Mouse (Mus musculus) retina, embryonic 14.5 days (tissue): ENCODE measurements around the gene Ybx2.
A peak's percentile ranks its signal among the peaks of the same experiment; 100 is the strongest.

Experiments
- DNase-seq: peaks from one replicate; pipeline ENCODE4 v3.0.0-alpha.2; 2015; ENCODE audit warnings: low spot score

Ybx2 gene

GRCm38 (mm10) chr11:69935137-69935879 lies at the start of gene Ybx2:
TSS of gene Ybx2 (plus strand) at chr11:69935796.
- DNase-seq: peak; percentile 85

GRCm38 (mm10) chr11:69886907-69887635 lies 48.5 kb upstream of the Ybx2 start:
- DNase-seq: no peak

DNA sequence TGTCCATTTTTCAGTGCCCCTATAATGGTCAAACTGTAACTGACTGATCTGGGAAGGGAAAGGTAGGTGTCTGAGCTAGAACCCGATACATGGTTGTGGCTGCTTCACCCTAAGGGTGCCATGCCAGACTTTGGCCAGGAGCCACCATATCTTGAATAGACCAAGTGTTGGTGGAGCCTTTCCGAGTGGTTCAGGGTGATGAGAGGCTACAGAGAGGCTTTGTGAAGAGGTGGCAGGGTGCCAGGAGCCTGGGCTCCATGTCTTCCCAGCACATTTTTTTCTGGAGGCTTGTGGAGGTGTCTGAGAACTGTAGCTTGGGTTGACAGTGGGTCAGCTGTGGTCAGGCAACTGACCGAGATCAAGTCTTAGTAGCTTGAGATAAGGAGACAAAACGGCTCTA lies 44.1 kb upstream of the Ybx2 start:
- no peak for DNase-seq

- no peak for DNase-seq
These were observed 40.9 kb upstream of the Ybx2 start for GRCm38 (mm10) chr11:69894671-69895070.

DNA sequence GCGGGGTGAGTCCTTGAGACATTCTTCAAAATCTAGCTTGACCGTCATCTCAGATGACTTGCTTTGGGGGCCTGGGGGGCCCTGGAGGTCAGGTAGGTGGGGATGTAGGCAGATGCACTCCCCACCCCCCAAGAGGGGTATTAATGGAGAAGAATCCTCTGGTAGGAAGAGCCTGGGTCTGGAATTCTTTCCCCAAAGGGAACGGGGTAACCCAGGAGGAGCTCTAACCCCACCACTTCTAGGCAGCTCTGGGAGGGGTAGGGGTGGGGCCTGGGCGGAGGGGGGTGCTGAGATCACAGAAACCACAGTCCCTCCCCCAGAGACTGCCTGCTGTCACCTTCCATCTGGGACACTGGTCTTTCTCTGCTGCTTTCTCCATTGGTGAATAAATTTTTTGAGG lies 40.3 kb upstream of the Ybx2 start, which contains the start of gene Acap1:
Gene Acap1, minus strand, starts transcription at position 249 of the 400 bp plus-strand sequence.
- DNase-seq: no peak

DNA sequence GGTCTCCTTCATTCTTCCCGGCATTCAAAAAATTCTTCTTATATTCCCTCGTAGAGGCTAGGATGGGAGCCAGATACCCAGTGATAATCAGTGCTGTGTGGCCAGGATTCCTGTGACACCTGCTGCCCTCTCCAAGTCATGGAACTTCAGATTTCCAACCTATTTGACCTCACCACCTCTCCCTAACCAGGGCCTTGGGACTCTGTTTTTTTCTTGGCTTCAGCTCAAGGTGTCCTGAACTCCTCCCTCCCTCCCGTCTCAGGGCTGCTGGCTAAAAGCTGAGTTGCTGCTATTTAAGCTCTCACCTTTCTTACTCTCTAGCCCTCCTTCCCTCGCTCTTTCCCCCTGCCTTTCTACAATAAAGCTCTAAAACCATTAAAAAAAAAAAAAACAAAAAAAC lies 35.7 kb upstream of the Ybx2 start:
- DNase-seq: no peak

GRCm38 (mm10) chr11:69900471-69901405 lies 34.9 kb upstream of the Ybx2 start, which contains the start of the genes 2810408A11Rik and Neurl4:
TSS of gene 2810408A11Rik (minus strand) at chr11:69900987.
TSS of gene Neurl4 (plus strand) at chr11:69901072.
- DNase-seq: peak; percentile 93

DNA sequence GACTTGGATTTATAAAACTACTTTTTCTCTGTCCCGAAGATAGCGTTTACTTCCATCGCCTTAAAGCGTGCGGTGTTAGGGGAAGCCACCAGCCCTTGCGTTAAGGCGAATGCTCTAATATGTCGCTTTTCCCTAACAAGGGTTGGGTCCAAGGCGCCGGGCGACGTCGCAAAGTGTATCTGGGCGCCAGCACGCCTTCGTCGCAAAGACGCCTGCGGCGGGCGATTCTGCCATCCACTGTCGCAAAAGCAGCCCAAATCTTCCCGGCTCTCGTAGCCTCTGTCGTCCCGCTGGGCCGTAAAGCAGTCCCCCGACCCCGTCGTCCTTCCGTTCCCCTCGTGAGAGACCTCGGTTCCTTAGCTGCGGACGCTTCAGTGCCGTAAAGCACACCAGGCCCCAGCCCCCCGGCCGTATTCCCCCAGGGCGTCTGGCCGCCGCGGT lies 34.2 kb upstream of the Ybx2 start:
- peak; percentile 98 for DNase-seq

GRCm38 (mm10) chr11:69901993-69902392 lies 33.6 kb upstream of the Ybx2 start:
- DNase-seq: no peak

DNA sequence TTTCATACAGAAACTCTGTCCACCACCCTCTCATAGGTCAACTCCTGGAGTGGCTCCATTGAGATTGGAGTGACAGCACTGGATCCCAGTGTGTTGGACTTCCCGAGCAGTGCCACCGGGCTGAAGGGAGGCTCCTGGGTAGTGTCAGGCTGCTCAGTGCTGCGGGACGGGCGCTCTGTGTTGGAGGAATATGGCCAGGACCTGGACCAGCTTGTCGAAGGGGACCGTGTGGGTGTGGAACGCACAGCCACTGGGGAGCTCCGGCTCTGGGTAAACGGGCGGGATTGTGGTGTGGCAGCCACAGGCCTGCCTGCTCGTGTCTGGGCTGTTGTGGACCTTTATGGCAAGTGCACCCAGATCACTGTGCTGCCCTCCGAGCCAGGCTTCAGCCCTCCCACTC lies 32.6 kb upstream of the Ybx2 start:
- no peak for DNase-seq

GRCm38 (mm10) chr11:69904311-69904710 lies 31.3 kb upstream of the Ybx2 start:
- no peak for DNase-seq

GRCm38 (mm10) chr11:69908645-69909044 lies 27.0 kb upstream of the Ybx2 start:
- DNase-seq: no peak

- no peak for DNase-seq
These were observed 26.4 kb upstream of the Ybx2 start for GRCm38 (mm10) chr11:69909174-69909573.

GRCm38 (mm10) chr11:69910177-69910576 lies 25.4 kb upstream of the Ybx2 start:
- no peak for DNase-seq

GRCm38 (mm10) chr11:69910781-69911560 lies 24.6 kb upstream of the Ybx2 start:
- DNase-seq: no peak

DNA sequence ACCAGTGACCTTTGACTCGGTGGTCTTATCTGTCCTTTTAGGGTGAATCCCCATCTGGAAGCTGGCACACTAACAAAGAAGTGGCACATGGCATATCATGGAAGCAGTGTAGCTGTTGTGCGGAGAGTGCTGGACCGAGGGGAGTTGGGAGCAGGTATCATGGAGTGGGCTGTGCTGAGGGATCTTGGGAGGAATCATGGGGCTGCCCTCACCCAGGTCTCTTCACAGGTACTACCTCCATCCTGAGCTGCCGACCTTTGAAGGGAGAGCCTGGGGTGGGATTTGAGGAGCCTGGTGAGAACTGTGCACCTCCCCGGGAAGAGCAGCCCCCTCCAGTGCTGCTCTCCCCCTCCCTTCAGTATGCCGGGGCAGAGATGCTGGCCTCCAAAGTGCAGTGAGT lies 23.9 kb upstream of the Ybx2 start:
- DNase-seq: no peak

- DNase-seq: no peak
These were observed 22.7 kb upstream of the Ybx2 start for GRCm38 (mm10) chr11:69912716-69913530.

DNA sequence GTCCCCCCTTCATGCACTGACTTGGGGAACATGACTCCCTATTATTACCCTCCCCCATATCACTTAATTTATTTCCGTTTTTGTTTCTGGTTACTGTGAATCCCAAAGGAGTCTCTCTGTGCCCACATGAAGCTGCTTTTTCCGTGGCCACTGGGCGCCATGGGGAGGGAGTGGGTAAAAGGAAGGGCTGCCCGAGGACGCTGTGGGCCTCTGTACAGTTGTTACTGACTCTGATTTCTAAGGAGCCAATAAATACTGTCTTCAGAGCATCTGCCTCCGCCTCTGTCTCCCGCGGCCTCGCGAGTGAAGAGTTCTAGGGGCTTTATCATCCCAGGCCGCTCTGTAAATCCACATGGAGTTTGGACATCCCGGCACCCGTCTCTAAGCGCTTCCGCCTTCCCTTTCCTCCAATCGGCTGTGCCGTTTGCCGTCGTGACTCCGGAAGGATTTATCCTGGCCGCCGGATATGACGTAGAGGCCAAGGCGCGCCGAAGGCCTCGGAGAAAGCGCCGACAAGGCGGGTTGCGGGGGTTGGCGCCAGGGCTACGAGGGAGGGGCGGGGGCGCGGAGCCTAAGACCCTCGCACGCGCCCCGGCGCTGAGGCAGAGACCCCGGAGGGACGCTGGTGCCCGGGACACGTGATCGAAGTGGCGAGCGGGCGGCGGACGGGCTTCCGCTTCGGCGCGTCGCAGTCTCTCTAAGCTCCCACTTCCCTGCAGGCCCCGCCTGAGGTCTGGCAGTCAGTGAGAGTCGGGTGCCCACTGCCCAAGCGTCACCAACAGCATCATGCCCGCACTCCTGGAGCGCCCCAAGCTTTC lies 21.8 kb upstream of the Ybx2 start, which contains the start of gene Gps2:
Gene Gps2, plus strand, starts transcription at position 335 of the 818 bp plus-strand sequence.
- DNase-seq: peak; percentile 94

DNA sequence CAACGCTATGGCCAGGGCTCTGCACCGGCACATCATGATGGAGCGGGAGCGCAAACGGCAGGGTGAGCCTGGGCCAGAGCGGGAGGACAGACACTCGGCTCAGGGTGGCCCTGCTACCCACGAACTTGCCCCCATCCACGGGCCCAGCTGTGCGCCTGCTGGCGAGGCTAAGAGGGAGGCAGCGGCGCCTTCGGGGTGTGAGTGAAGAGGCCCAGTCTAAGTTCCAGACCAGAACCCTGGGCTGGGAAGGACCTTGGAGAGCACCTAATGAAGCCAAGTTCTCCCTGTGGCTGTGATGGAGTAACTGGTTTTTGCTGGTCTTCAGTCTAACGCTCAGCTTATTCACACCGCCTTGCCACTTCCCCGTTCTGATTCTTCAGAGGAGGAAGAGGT lies 21.2 kb upstream of the Ybx2 start:
- no peak for DNase-seq
